Mouse (Mus musculus) CH12.LX (cell line): ENCODE measurements around the gene Tle3. TPM values are rescaled to one million over a fixed set of nuclear protein-coding genes. Genes with fewer than 3 reads are reported as not detected.

Experiments
- DNase-seq: peaks from one replicate; pipeline ENCODE4 v3.0.0-alpha.2; 2013; ENCODE audit errors: extremely low read depth
- H3K27ac ChIP-seq: 2 replicates; pipeline ENCODE4 v1.5.1; 2012; ENCODE audit warnings: low read depth, mild to moderate bottlenecking, control low read depth, moderate library complexity; ENCODE audit not compliant: insufficient read depth
- H3K27me3 ChIP-seq: replicated peaks from 2 replicates; pipeline ENCODE3; 2012; ENCODE audit warnings: inconsistent platforms
- H3K36me3 ChIP-seq, 2 experiments: replicated peaks in 1 of 2; 2 replicates each; pipeline versions ENCODE3 to v1.6.1; 2012; ENCODE audit warnings: inconsistent platforms in 1 of 2, low read length in 1 of 2, mild to moderate bottlenecking in 1 of 2, mixed read lengths in 1 of 2, moderate library complexity in 1 of 2; ENCODE audit not compliant: control insufficient read depth in 1 of 2, insufficient read depth in 1 of 2
- H3K4me1 ChIP-seq, 2 experiments: 2 replicates each; pipeline ENCODE4 v1.6.1; 2012; ENCODE audit warnings: inconsistent platforms in 1 of 2, moderate library complexity in 1 of 2; ENCODE audit not compliant: insufficient read depth in 2 of 2, control insufficient read depth in 1 of 2
- H3K4me2 ChIP-seq: 2 replicates; pipeline ENCODE4 v1.6.1; 2012; ENCODE audit warnings: low read depth, mild to moderate bottlenecking, control low read depth; ENCODE audit not compliant: poor library complexity, insufficient read depth, severe bottlenecking
- H3K4me3 ChIP-seq, 3 experiments: fragments of 150-350 bp in 1 of 3; sonication (generic) in 1 of 3; replicated peaks in 1 of 3; 2 replicates each; pipeline versions ENCODE3 to v1.5.1; 2011 to 2012; ENCODE audit warnings: low read depth in 2 of 3, low read length in 2 of 3, mild to moderate bottlenecking in 2 of 3, moderate library complexity in 2 of 3, control low read depth in 1 of 3, improper control_type of control experiment in 1 of 3, inconsistent platforms in 1 of 3, mixed read lengths in 1 of 3; ENCODE audit not compliant: poor library complexity in 1 of 3
- H3K79me2 ChIP-seq: replicated peaks from 2 replicates; pipeline ENCODE4 v1.6.1; 2012; ENCODE audit warnings: mild to moderate bottlenecking, moderate library complexity; ENCODE audit not compliant: control insufficient read depth, poor library complexity, insufficient read depth, severe bottlenecking; ENCODE audit errors: extremely low read depth
- H3K9ac ChIP-seq: 2 replicates; pipeline ENCODE4 v1.6.1; 2012; ENCODE audit warnings: low read depth, mild to moderate bottlenecking, control low read depth, moderate library complexity; ENCODE audit not compliant: insufficient read depth
- H3K9me3 ChIP-seq: replicated peaks from 2 replicates; pipeline ENCODE3; 2012; ENCODE audit warnings: low read length, inconsistent platforms, mixed read lengths
- CHD1 ChIP-seq: IDR thresholded peaks from 2 replicates; pipeline ENCODE4 v1.6.1; 2012; ENCODE audit warnings: low read depth, low read length, improper control_type of control experiment, inconsistent platforms
- CHD2 ChIP-seq: IDR thresholded peaks from 2 replicates; pipeline ENCODE4 v1.6.1; 2011; ENCODE audit warnings: low read length, improper control_type of control experiment
- CTCF ChIP-seq, 2 experiments: IDR thresholded peaks in 1 of 2; conservative IDR thresholded peaks in 1 of 2; 2 replicates each; pipeline ENCODE4 v1.5.1; 2011 to 2012; ENCODE audit warnings: low read depth in 2 of 2, low read length in 2 of 2, improper control_type of control experiment in 1 of 2, inconsistent platforms in 1 of 2, mild to moderate bottlenecking in 1 of 2, moderate library complexity in 1 of 2
- EP300 ChIP-seq: IDR thresholded peaks from 2 replicates; pipeline ENCODE4 v1.6.1; 2011; ENCODE audit warnings: low read length, improper control_type of control experiment
- ETS1 ChIP-seq: conservative IDR thresholded peaks from 2 replicates; pipeline ENCODE4 v1.6.1; 2012; ENCODE audit warnings: low read depth, mild to moderate bottlenecking, inconsistent platforms, low read length, improper control_type of control experiment, moderate library complexity
- HCFC1 ChIP-seq: IDR thresholded peaks from 2 replicates; pipeline ENCODE4 v1.6.1; 2012; ENCODE audit warnings: low read depth, mild to moderate bottlenecking, inconsistent platforms, low read length, improper control_type of control experiment
- JUND ChIP-seq: conservative IDR thresholded peaks from 2 replicates; pipeline ENCODE4 v1.6.1; 2011; ENCODE audit warnings: low read depth, low read length, improper control_type of control experiment
- MAFK ChIP-seq: IDR thresholded peaks from 2 replicates; pipeline ENCODE4 v1.6.1; 2011; ENCODE audit warnings: low read length, improper control_type of control experiment; ENCODE audit not compliant: insufficient replicate concordance
- MAZ ChIP-seq: IDR thresholded peaks from 2 replicates; pipeline ENCODE4 v1.6.1; 2012; ENCODE audit warnings: low read depth, mild to moderate bottlenecking, inconsistent platforms, low read length, improper control_type of control experiment, moderate library complexity
- MYC ChIP-seq: IDR thresholded peaks from 2 replicates; pipeline ENCODE4 v1.6.1; 2011; ENCODE audit warnings: low read depth, mild to moderate bottlenecking, improper control_type of control experiment, low read length
- NRF1 ChIP-seq: IDR thresholded peaks from 2 replicates; pipeline ENCODE4 v1.6.1; 2014; ENCODE audit warnings: low read depth, mild to moderate bottlenecking, inconsistent platforms, low read length, improper control_type of control experiment, moderate library complexity
- PAX5 ChIP-seq: IDR thresholded peaks from 2 replicates; pipeline ENCODE4 v1.6.1; 2012; ENCODE audit warnings: low read length, inconsistent platforms, mixed read lengths
- POLR2A ChIP-seq: IDR thresholded peaks from 2 replicates; pipeline ENCODE4 v1.6.1; 2011; ENCODE audit warnings: low read depth, mild to moderate bottlenecking, improper control_type of control experiment, low read length
- SIN3A ChIP-seq: IDR thresholded peaks from 2 replicates; pipeline ENCODE4 v1.6.1; 2012; ENCODE audit warnings: low read length, improper control_type of control experiment, inconsistent platforms
- TBP ChIP-seq: conservative IDR thresholded peaks from 2 replicates; pipeline ENCODE4 v1.6.1; 2011; ENCODE audit warnings: low read depth, low read length, improper control_type of control experiment
- UBTF ChIP-seq: IDR thresholded peaks from 2 replicates; pipeline ENCODE4 v1.6.1; 2012; ENCODE audit warnings: low read depth, mild to moderate bottlenecking, inconsistent platforms, low read length, improper control_type of control experiment, moderate library complexity
- USF1 ChIP-seq: IDR thresholded peaks from 2 replicates; pipeline ENCODE4 v1.6.1; 2014; ENCODE audit warnings: low read depth, mild to moderate bottlenecking, inconsistent platforms, low read length, improper control_type of control experiment
- USF2 ChIP-seq: conservative IDR thresholded peaks from 2 replicates; pipeline ENCODE4 v1.6.1; 2011; ENCODE audit warnings: low read depth, low read length, improper control_type of control experiment
- ZC3H11A ChIP-seq: IDR thresholded peaks from 2 replicates; pipeline ENCODE4 v1.6.1; 2012; ENCODE audit warnings: low read depth, mild to moderate bottlenecking, inconsistent platforms, low read length, improper control_type of control experiment
- ZKSCAN1 ChIP-seq: IDR thresholded peaks from 2 replicates; pipeline ENCODE4 v1.6.1; 2012; ENCODE audit warnings: low read depth, inconsistent platforms, low read length, improper control_type of control experiment, borderline replicate concordance
- ZNF384 ChIP-seq: IDR thresholded peaks from 2 replicates; pipeline ENCODE4 v1.6.1; 2012; ENCODE audit warnings: low read depth, low read length, improper control_type of control experiment, inconsistent platforms
- dilution Hi-C: fragments of 300-500 bp; cut with MboI; formaldehyde crosslinking; loops from 2 replicates; pipeline ENCODE4 v1.14.3; 2020; ENCODE audit warnings: low sequenced_read_pairs; ENCODE audit not compliant: extremely low pct_unique_long_range_greater_than_20kb, extremely low pct_ligation_motif_present
- in situ Hi-C: fragments of 300-500 bp; cut with MboI; formaldehyde crosslinking; loops from 3 replicates; pipeline ENCODE4 v1.14.3; 2019; ENCODE audit warnings: low sequenced_read_pairs, low pct_ligation_motif_present, low pct_unique_long_range_greater_than_20kb, mixed read lengths
- polyA plus RNA-seq: library from polyadenylated mRNA; unstranded; fragments of >175 nt; gene quantifications from 2 replicates; pipeline ENCODE4 v1.2.1, GENCODE M21; 2012; ENCODE audit warnings: low read depth; ENCODE audit not compliant: insufficient read length
- total RNA-seq, 2 experiments: library from RNA; depleted of rRNA; stranded (reverse); fragments of 300-350 nt in 1 of 2; fragments of >200 nt in 1 of 2; gene quantifications; 2 replicates each; pipeline ENCODE4 v1.2.3; 2012 to 2014

The Tle3 gene
- total and polyA plus RNA-seq, 3 experiments: 8.1 to 29.1 (median 22.8) TPM

DNA sequence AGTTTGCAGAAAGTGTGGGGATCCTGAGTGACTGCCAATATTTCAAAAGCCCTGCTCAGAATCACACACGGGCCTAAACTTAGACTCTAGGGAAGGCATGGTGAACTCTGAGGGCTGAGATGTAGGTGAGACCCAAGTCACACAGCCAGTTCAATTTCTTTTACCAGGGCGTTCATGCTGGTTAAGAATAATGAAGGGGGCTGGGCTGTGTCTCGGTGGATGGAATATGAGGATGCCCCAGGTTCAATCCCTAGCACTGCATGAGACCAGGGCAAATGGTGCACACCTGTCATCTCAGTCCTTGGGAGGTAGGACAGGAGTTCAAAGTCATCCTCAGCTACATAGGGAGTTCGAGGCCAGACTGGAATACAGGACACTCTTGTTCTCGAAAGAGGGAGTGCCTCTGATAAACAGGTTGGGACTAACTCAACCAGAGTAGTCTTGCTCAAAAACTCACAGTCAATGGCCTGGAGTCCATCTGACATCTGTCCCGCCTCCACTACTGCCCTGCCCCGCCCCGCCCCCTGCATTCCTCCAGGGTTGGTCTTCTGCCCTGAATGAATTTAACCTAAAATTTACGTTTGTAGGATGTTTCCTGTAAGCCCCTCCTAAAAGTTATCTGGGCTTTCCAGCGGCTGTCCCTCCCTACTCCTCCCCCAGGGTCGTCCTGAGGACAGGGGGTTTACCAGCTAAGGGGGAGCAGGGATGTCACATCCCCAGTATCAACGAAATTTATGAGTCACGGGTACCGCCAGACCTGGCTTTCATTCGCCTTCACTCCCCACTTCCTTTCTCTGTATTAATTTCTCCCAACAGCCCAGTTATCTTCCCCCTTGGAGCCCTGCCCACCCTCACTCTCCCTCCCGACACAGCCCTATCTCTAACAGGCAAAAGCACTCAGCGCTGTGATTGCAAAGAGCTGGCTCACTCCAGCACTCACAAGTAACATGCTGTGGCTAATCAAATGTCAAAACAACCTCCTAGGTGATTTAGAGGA, 35.3 kb upstream of the Tle3 start:
- no peak overlapping the region for H3K9ac ChIP-seq
- no peaks in the 10 kb centered on the region for H3K9me3 ChIP-seq
- H3K4me3 ChIP-seq: no peak overlapping the region
- no peak overlapping the region for H3K4me2 ChIP-seq
- no peak for TF ChIP-seq ETS1
- no peak for TF ChIP-seq POLR2A
- TF ChIP-seq NRF1: no peak
- no peak for TF ChIP-seq USF2
- no peak for TF ChIP-seq UBTF
- TF ChIP-seq CHD2: no peak
- no peak for TF ChIP-seq MAZ
- TF ChIP-seq ZC3H11A: no peak
- no peak for TF ChIP-seq PAX5
- H3K27ac ChIP-seq: no peak overlapping the region
- no peaks in the 10 kb centered on the region for H3K36me3 ChIP-seq
- in situ Hi-C loops (no loop called here), dilution Hi-C loops (no loop called here)
- H3K4me1 ChIP-seq: peaks cover 9 to 14% of the 10 kb centered on the region in 2 experiments
- peaks cover 2% of the 10 kb centered on the region for H3K27me3 ChIP-seq
- no peak for DNase-seq
- no peaks in the 10 kb centered on the region for H3K79me2 ChIP-seq

DNA sequence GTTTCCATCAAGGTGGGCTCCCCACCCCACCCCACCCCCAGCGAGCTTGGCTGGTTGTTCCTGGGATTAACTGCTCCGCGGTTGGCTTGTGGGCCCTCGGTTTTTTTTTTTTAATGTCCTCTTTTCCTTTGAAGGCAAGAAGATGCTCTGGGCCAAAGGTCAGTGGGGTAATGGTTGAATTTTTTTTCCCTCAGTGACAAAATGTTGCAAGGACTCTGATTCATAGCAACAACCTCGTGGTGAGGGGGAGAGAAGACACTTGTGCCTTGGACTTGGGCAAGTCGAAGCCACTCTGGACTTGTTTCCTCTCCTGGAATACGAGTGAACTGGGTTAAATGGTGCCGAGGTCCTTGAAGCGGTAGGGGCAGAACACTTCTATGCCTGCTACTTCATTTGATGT, 34.5 kb upstream of the Tle3 start:
- Histone ChIP-seq H3K79me2 (no peaks in the 10 kb centered on the region), H3K9ac (no peak overlapping the region), H3K4me1 (peaks cover 4 to 7% of the 10 kb centered on the region in 2 experiments; a peak in 3 of 4 replicates), H3K4me3 (no peak overlapping the region), H3K27me3 (peaks cover 2% of the 10 kb centered on the region), H3K4me2 (no peak overlapping the region), H3K36me3 (no peaks in the 10 kb centered on the region), H3K9me3 (no peaks in the 10 kb centered on the region), H3K27ac (no peak overlapping the region)
- TF ChIP-seq TBP (no peak), CTCF (conservative IDR thresholded peaks at IDR 0.05 in 1 of 2, IDR thresholded peaks at IDR 0.05 in 1 of 2; ENCODE audit: low read depth in 2 of 2, low read length in 2 of 2) (no peak), ZKSCAN1 (no peak), MAZ (no peak), SIN3A (no peak), CHD1 (no peak), JUND (no peak), ZNF384 (no peak), POLR2A (no peak), MYC (no peak), MAFK (no peak), HCFC1 (no peak), USF1 (no peak), EP300 (no peak)
- DNase-seq: no peak
- dilution Hi-C loops (no loop called here), in situ Hi-C loops (no loop called here)
